Mouse (Mus musculus) G1E (cell line): ENCODE results near the gene March9.

Experiments
- CTCF ChIP-seq: IDR thresholded peaks from 2 replicates; pipeline ENCODE4 v1.5.1; 2012; ENCODE audit warnings: low read depth, low read length, inconsistent platforms, mixed read lengths
- GATA1 ChIP-seq: IDR thresholded peaks from 2 replicates; pipeline ENCODE4 v1.6.1; 2012; ENCODE audit warnings: borderline replicate concordance, low read length, inconsistent platforms, mixed read lengths

- TF ChIP-seq GATA1 (no peak), CTCF (no peak)
Observed at GRCm38 (mm10) chr10:127080901-127081780, 21.2 kb upstream of the March9 start.
